Mouse (Mus musculus): ENCODE measurements around the gene Nmnat2. TPM values are rescaled to one million over a fixed set of nuclear protein-coding genes. Genes with fewer than 3 reads are reported as not detected.

Nmnat2 gene
- total RNA-seq, 2 experiments from 2014 or later: 0.28 TPM

- no peak for TF ChIP-seq CTCF (IDR thresholded peaks at IDR 0.05)
- Histone ChIP-seq H3K4me3 (no peak overlapping the region), H3K27ac (peak overlapping the region; percentile 17)
- intact Hi-C loops (cut with DNase I): no loop called here
- DNase-seq: peak; percentile 70
These were observed 181.9 kb downstream of the Nmnat2 start for GRCm38 (mm10) chr1:153136647-153137046.

- TF ChIP-seq CTCF (IDR thresholded peaks at IDR 0.05): no peak
- DNase-seq: no peak
- Histone ChIP-seq H3K4me3 (no peak overlapping the region), H3K27ac (no peak overlapping the region)
- intact Hi-C loops (cut with DNase I): no loop called here
These were observed 183.7 kb downstream of the Nmnat2 start for GRCm38 (mm10) chr1:153138486-153138885.

GRCm38 (mm10) chr1:153139635-153140034, 184.8 kb downstream of the Nmnat2 start:
- intact Hi-C loops (cut with DNase I): no loop called here
- TF ChIP-seq CTCF (IDR thresholded peaks at IDR 0.05): no peak
- H3K4me3 ChIP-seq: no peak overlapping the region
- H3K27ac ChIP-seq: no peak overlapping the region
- DNase-seq: no peak

GRCm38 (mm10) chr1:153140265-153140664, 185.5 kb downstream of the Nmnat2 start:
- no peak for TF ChIP-seq CTCF (IDR thresholded peaks at IDR 0.05)
- peak overlapping the region; percentile 52 for H3K4me3 ChIP-seq
- intact Hi-C loops (cut with DNase I): no loop called here
- H3K27ac ChIP-seq: peak overlapping the region; percentile 57
- no peak for DNase-seq

- intact Hi-C loops (cut with DNase I): no loop called here
- no peak overlapping the region for H3K4me3 ChIP-seq
- DNase-seq: peak; percentile 39
- H3K27ac ChIP-seq: peak overlapping the region; percentile 57
- no peak for TF ChIP-seq CTCF (IDR thresholded peaks at IDR 0.05)
These were observed 186.0 kb downstream of the Nmnat2 start for GRCm38 (mm10) chr1:153140747-153141228.

GRCm38 (mm10) chr1:153144021-153144420, 189.2 kb downstream of the Nmnat2 start:
- Histone ChIP-seq H3K27ac (no peak overlapping the region), H3K4me3 (no peak overlapping the region)
- no peak for DNase-seq
- no peak for TF ChIP-seq CTCF (IDR thresholded peaks at IDR 0.05)
- intact Hi-C loops (cut with DNase I): no loop called here

GRCm38 (mm10) chr1:153145791-153146190, 191.0 kb downstream of the Nmnat2 start:
- no peak for DNase-seq
- intact Hi-C loops (cut with DNase I): no loop called here
- no peak overlapping the region for H3K4me3 ChIP-seq
- TF ChIP-seq CTCF (IDR thresholded peaks at IDR 0.05): no peak
- H3K27ac ChIP-seq: no peak overlapping the region

- no peak overlapping the region for H3K27ac ChIP-seq
- no peak overlapping the region for H3K4me3 ChIP-seq
- DNase-seq: no peak
- no peak for TF ChIP-seq CTCF (IDR thresholded peaks at IDR 0.05)
- intact Hi-C loops (cut with DNase I): no loop called here
These were observed 197.8 kb downstream of the Nmnat2 start for GRCm38 (mm10) chr1:153152594-153152993.

- intact Hi-C loops (cut with DNase I): no loop called here
- peak; percentile 27 for DNase-seq
- no peak for TF ChIP-seq CTCF (IDR thresholded peaks at IDR 0.05)
- 0 out of 2 replicates have a peak overlapping the region, but pooled peaks have one; percentile 20 for H3K27ac ChIP-seq
- no peak overlapping the region for H3K4me3 ChIP-seq
These were observed 198.9 kb downstream of the Nmnat2 start for GRCm38 (mm10) chr1:153153619-153154137.

- DNase-seq: peak; percentile 33
- no peak for TF ChIP-seq CTCF (IDR thresholded peaks at IDR 0.05)
- H3K4me3 ChIP-seq: no peak overlapping the region
- intact Hi-C loops (cut with DNase I): no loop called here
- H3K27ac ChIP-seq: 0 out of 2 replicates have a peak overlapping the region, but pooled peaks have one; percentile 28
These were observed 200.6 kb downstream of the Nmnat2 start for GRCm38 (mm10) chr1:153155364-153155763.

- TF ChIP-seq CTCF (IDR thresholded peaks at IDR 0.05): no peak
- DNase-seq: peak; percentile 54
- H3K4me3 ChIP-seq: no peak overlapping the region
- intact Hi-C loops (cut with DNase I): no loop called here
- peak overlapping the region; percentile 67 for H3K27ac ChIP-seq
These were observed 202.3 kb downstream of the Nmnat2 start for GRCm38 (mm10) chr1:153157021-153157623.

- intact Hi-C loops (cut with DNase I): no loop called here
- TF ChIP-seq CTCF (IDR thresholded peaks at IDR 0.05): no peak
- DNase-seq: peak; percentile 28
- Histone ChIP-seq H3K27ac (peak overlapping the region; percentile 67), H3K4me3 (no peak overlapping the region)
These were observed 204.3 kb downstream of the Nmnat2 start for GRCm38 (mm10) chr1:153159137-153159536.

- Histone ChIP-seq H3K4me3 (no peak overlapping the region), H3K27ac (no peak overlapping the region)
- TF ChIP-seq CTCF (IDR thresholded peaks at IDR 0.05): no peak
- no peak for DNase-seq
- intact Hi-C loops (cut with DNase I): no loop called here
These were observed 209.0 kb downstream of the Nmnat2 start for GRCm38 (mm10) chr1:153163831-153164230.

- DNase-seq: peak; percentile 22
These were observed 213.5 kb downstream of the Nmnat2 start for GRCm38 (mm10) chr1:153168293-153168692.

More at GRCm38 (mm10) chr1:153168293-153168692, 213.5 kb downstream of the Nmnat2 start:
- Histone ChIP-seq H3K27ac (no peak overlapping the region; the same call in 1 of the 2 replicates), H3K4me3 (no peak overlapping the region)
- no peak for TF ChIP-seq CTCF (IDR thresholded peaks at IDR 0.05)
- intact Hi-C loops (cut with DNase I): no loop called here

Other genes with a start within 250 kb of the Nmnat2 start
- not detected for gene Apobec4, start 204.4 kb upstream of the Nmnat2 start, total RNA-seq (2021)
- 10 to 100 TPM in 1 of 2 experiments, 1 to 10 TPM in 1; 9.7 to 10.2 TPM for gene Rgl1, start 188.6 kb upstream of the Nmnat2 start, total RNA-seq (2021)
- gene Arpc5, start 188.5 kb upstream of the Nmnat2 start, total RNA-seq (2021): 10 to 100 TPM in 1 of 2 experiments, 1 to 10 TPM in 1; 9.4 to 11.5 TPM
- gene Ncf2, start 154.8 kb upstream of the Nmnat2 start, total RNA-seq (2021): under 1 TPM; 0.67 to 0.87 TPM
- 10 to 100 TPM; 38.7 to 40.4 TPM for gene Smg7, start 52.3 kb upstream of the Nmnat2 start, total RNA-seq (2021)
- 1 to 10 TPM; 3.8 to 4.4 TPM for gene Lamc2, start 231.5 kb downstream of the Nmnat2 start, total RNA-seq (2021)